Mouse (Mus musculus): ENCODE data around the gene Pmpca.
A peak's percentile ranks its signal among the peaks of the same experiment; 100 is the strongest.

Gene Pmpca

GRCm38 (mm10) chr2:26434791-26435572 is 45.8 kb downstream of the Pmpca start:
- DNase-seq = no peak

GRCm38 (mm10) chr2:26437221-26437620 is 48.1 kb downstream of the Pmpca start:
- DNase-seq = no peak

- no peak for DNase-seq
Measured at GRCm38 (mm10) chr2:26438373-26438772, 49.2 kb downstream of the Pmpca start.

GRCm38 (mm10) chr2:26439671-26440070 is 50.5 kb downstream of the Pmpca start:
- DNase-seq = no peak

GRCm38 (mm10) chr2:26441261-26441660 is 52.1 kb downstream of the Pmpca start:
- no peak for DNase-seq

- DNase-seq = no peak
Measured at GRCm38 (mm10) chr2:26441688-26442087, 52.5 kb downstream of the Pmpca start.

GRCm38 (mm10) chr2:26442843-26443242 is 53.7 kb downstream of the Pmpca start:
- DNase-seq = no peak

GRCm38 (mm10) chr2:26443876-26444275 is 54.7 kb downstream of the Pmpca start:
- no peak for DNase-seq

GRCm38 (mm10) chr2:26444368-26444767 is 55.2 kb downstream of the Pmpca start:
- DNase-seq = no peak

- DNase-seq = peak; percentile 100
Measured at GRCm38 (mm10) chr2:26444946-26445665, 56.0 kb downstream of the Pmpca start, which contains the start of gene Sec16a. Gene Sec16a (minus strand): TSS chr2:26445216.

- DNase-seq = peak in 1 of 2 experiments; percentile 92
Measured at GRCm38 (mm10) chr2:26445666-26446445, 56.7 kb downstream of the Pmpca start.

- DNase-seq = no peak
Measured at GRCm38 (mm10) chr2:26446671-26447070, 57.5 kb downstream of the Pmpca start.
